Mouse (Mus musculus) hindbrain, postnatal 0 days (tissue): ENCODE data around the gene Slf2. TPM values are rescaled to one million over a fixed set of nuclear protein-coding genes. Genes with fewer than 3 reads are reported as not detected.
A peak's percentile ranks its signal among the peaks of the same experiment; 100 is the strongest.

Experiments used
- ATAC-seq: fragments of 200-750 bp; cut with Nextera tagmentation; 2 replicates; pipeline ENCODE4 v1.8.0; 2017; ENCODE audit warnings: mild to moderate bottlenecking, moderate TSS enrichment, moderate library complexity
- DNase-seq: peaks from one replicate; pipeline ENCODE4 v3.0.0-alpha.2; 2015; ENCODE audit warnings: low spot score
- H3K27ac ChIP-seq: fragments of 300-500 bp; sonication (generic); 2 replicates; pipeline ENCODE4 v1.5.1; 2014; ENCODE audit warnings: mild to moderate bottlenecking
- H3K27me3 ChIP-seq: fragments of 300-500 bp; sonication (generic); 2 replicates; pipeline ENCODE4 v1.6.1; 2014; ENCODE audit warnings: low read length, mixed read lengths; ENCODE audit not compliant: insufficient read depth
- H3K36me3 ChIP-seq: fragments of 300-500 bp; sonication (generic); 2 replicates; pipeline ENCODE4 v1.6.1; 2014; ENCODE audit warnings: low read length, mixed read lengths; ENCODE audit not compliant: insufficient read depth
- H3K4me1 ChIP-seq: fragments of 300-500 bp; sonication (generic); 2 replicates; pipeline ENCODE4 v1.6.1; 2014; ENCODE audit warnings: antibody characterized with exemption, low read length, mixed read lengths; ENCODE audit not compliant: insufficient read depth
- H3K4me2 ChIP-seq: fragments of 300-500 bp; sonication (generic); 2 replicates; pipeline ENCODE4 v1.6.1; 2014; ENCODE audit warnings: low read depth, mild to moderate bottlenecking, low read length, moderate library complexity, mixed read lengths
- H3K4me3 ChIP-seq: fragments of 300-500 bp; sonication (generic); 2 replicates; pipeline ENCODE4 v1.5.1; 2014; ENCODE audit warnings: low read length
- H3K9ac ChIP-seq: fragments of 300-500 bp; sonication (generic); replicated peaks from 2 replicates; pipeline ENCODE4 v1.6.1; 2014; ENCODE audit warnings: mild to moderate bottlenecking, low read length, moderate library complexity, mixed read lengths
- H3K9me3 ChIP-seq: fragments of 300-500 bp; sonication (generic); 2 replicates; pipeline ENCODE4 v1.6.1; 2016; ENCODE audit warnings: low read length, mixed read lengths
- CTCF ChIP-seq: IDR thresholded peaks from 2 replicates; pipeline ENCODE4 v1.5.1; 2016; ENCODE audit warnings: antibody characterized with exemption, control low read depth, low read depth
- WGBS: fragments of 180-500 bp; shearing (Covaris S2); extraction: QIAGEN DNeasy Blood & Tissue Kit; methylation state at CpG from one replicate; pipeline ENCODE4 v1.1.7; 2014; 5-methylcytosine and 5-hydroxymethylcytosine counted together
- polyA plus RNA-seq: library from polyadenylated mRNA; unstranded; fragments of >200 nt; fragmentation: Nextera tagmentation; extraction: Ambion mirVana; gene quantifications from 2 replicates; pipeline ENCODE4 v1.2.1, GENCODE M21; 2015
- total RNA-seq: library from RNA; depleted of rRNA; stranded (reverse); fragments of >200 nt; gene quantifications from 2 replicates; pipeline ENCODE4 v1.2.3, GENCODE M21; 2014; rRNA removed

The Slf2 gene
- total and polyA plus RNA-seq, 2 experiments from 2014 or later, result 18.3 to 25.0 TPM

- ATAC-seq (peak; percentile 37; the same call in 1 of the 2 replicates), DNase-seq (peak; percentile 95)
- Histone ChIP-seq H3K27me3 (no peaks in the 10 kb centered on the region), H3K36me3 (peaks cover 8% of the 10 kb centered on the region), H3K4me1 (peaks cover 8% of the 10 kb centered on the region; the same call in 1 of the 2 replicates), H3K9me3 (no peaks in the 10 kb centered on the region), H3K27ac (no peak overlapping the region), H3K4me2 (peak overlapping the region; percentile 48), H3K9ac (no peak overlapping the region), H3K4me3 (no peak overlapping the region; the same call in 1 of the 2 replicates)
- TF ChIP-seq CTCF, result peak; percentile 91
- 37% methylated on average over 20 of the region's 20 CpGs for WGBS
Measured at GRCm38 (mm10) chr19:45030746-45031693, 100.1 kb downstream of the Slf2 start.

- 19% methylated on average over 4 of the region's 4 CpGs for WGBS
- Histone ChIP-seq H3K4me3 (no peak overlapping the region), H3K27ac (no peak overlapping the region), H3K4me2 (no peak overlapping the region), H3K4me1 (peaks cover 8% of the 10 kb centered on the region; the same call in 1 of the 2 replicates), H3K9ac (no peak overlapping the region), H3K27me3 (no peaks in the 10 kb centered on the region), H3K9me3 (no peaks in the 10 kb centered on the region), H3K36me3 (peaks cover under 1% of the 10 kb centered on the region; the same call in 1 of the 2 replicates)
- peak; percentile 85 for DNase-seq
- peak; percentile 86 for TF ChIP-seq CTCF
- peak; percentile 33 for ATAC-seq
Measured at GRCm38 (mm10) chr19:45031780-45032179, 100.8 kb downstream of the Slf2 start.

Other genes starting within 250 kb of the Slf2 start
- 8.1 and 9.0 TPM in 2 replicates for gene Pax2, start 175.1 kb upstream of the Slf2 start, total RNA-seq
- gene Pax2, start 175.1 kb upstream of the Slf2 start, polyA plus RNA-seq, result 9.6 and 11.2 TPM in 2 replicates
- gene Sema4g, start 58.0 kb downstream of the Slf2 start, total RNA-seq, result 66.9 and 81.0 TPM in 2 replicates
- 14.2 and 15.7 TPM in 2 replicates for gene Sema4g, start 58.0 kb downstream of the Slf2 start, polyA plus RNA-seq
- 7.5 and 8.6 TPM in 2 replicates for gene Twnk, start 74.5 kb downstream of the Slf2 start, total RNA-seq
- 8.2 and 8.5 TPM in 2 replicates for gene Twnk, start 74.5 kb downstream of the Slf2 start, polyA plus RNA-seq
- gene Mrpl43, start 75.3 kb downstream of the Slf2 start, total RNA-seq, result 97.1 and 98.4 TPM in 2 replicates
- 109 and 115 TPM in 2 replicates for gene Mrpl43, start 75.3 kb downstream of the Slf2 start, polyA plus RNA-seq
- 44.1 and 44.7 TPM in 2 replicates for gene Lzts2, start 83.3 kb downstream of the Slf2 start, total RNA-seq
- gene Lzts2, start 83.3 kb downstream of the Slf2 start, polyA plus RNA-seq, result 16.4 and 17.0 TPM in 2 replicates
- gene Pdzd7, start 114.6 kb downstream of the Slf2 start, total RNA-seq, result 4.8 and 7.7 TPM in 2 replicates
- gene Pdzd7, start 114.6 kb downstream of the Slf2 start, polyA plus RNA-seq, result 1.9 and 2.5 TPM in 2 replicates
- gene Sfxn3, start 116.4 kb downstream of the Slf2 start, total RNA-seq, result 63.9 and 76.9 TPM in 2 replicates
- gene Sfxn3, start 116.4 kb downstream of the Slf2 start, polyA plus RNA-seq, result 64.4 and 77.3 TPM in 2 replicates
- gene Kazald1, start 144.1 kb downstream of the Slf2 start, total RNA-seq, result 1.7 and 2.8 TPM in 2 replicates
- gene Kazald1, start 144.1 kb downstream of the Slf2 start, polyA plus RNA-seq, result 2.6 and 3.2 TPM in 2 replicates
- gene Tlx1, start 219.5 kb downstream of the Slf2 start, total RNA-seq, result 0.61 and 1.2 TPM in 2 replicates
- 0.61 and 0.93 TPM in 2 replicates for gene Tlx1, start 219.5 kb downstream of the Slf2 start, polyA plus RNA-seq